Mouse (Mus musculus) midbrain, embryonic 11.5 days (tissue): ENCODE results near the gene Cmc4. TPM values are rescaled to one million over a fixed set of nuclear protein-coding genes. Genes with fewer than 3 reads are reported as not detected.

Experiments
- ATAC-seq: fragments of 200-750 bp; cut with Nextera tagmentation; 2 replicates; pipeline ENCODE4 v1.8.0; 2017; ENCODE audit warnings: moderate TSS enrichment, moderate library complexity; ENCODE audit not compliant: low FRiP score
- DNase-seq: peaks from one replicate; pipeline ENCODE4 v3.0.0; 2015; ENCODE audit warnings: low spot score; ENCODE audit errors: missing footprints
- H3K27ac ChIP-seq: fragments of 300-500 bp; sonication (generic); 2 replicates; pipeline ENCODE4 v1.5.1; 2014; ENCODE audit warnings: low read depth, low read length
- H3K27me3 ChIP-seq: fragments of 300-500 bp; sonication (generic); 2 replicates; pipeline ENCODE4 v1.6.1; 2014; ENCODE audit warnings: mild to moderate bottlenecking, low read length, moderate library complexity, mixed read lengths; ENCODE audit not compliant: control insufficient read depth, insufficient read depth
- H3K36me3 ChIP-seq: fragments of 300-500 bp; sonication (generic); 2 replicates; pipeline ENCODE4 v1.6.1; 2014; ENCODE audit warnings: mild to moderate bottlenecking, low read length, moderate library complexity, mixed read lengths; ENCODE audit not compliant: control insufficient read depth, insufficient read depth
- H3K4me1 ChIP-seq: fragments of 300-500 bp; sonication (generic); 2 replicates; pipeline ENCODE4 v1.6.1; 2014; ENCODE audit warnings: low read length; ENCODE audit not compliant: control insufficient read depth, insufficient read depth
- H3K4me2 ChIP-seq: fragments of 300-500 bp; sonication (generic); 2 replicates; pipeline ENCODE4 v1.6.1; 2014; ENCODE audit warnings: mild to moderate bottlenecking, moderate library complexity
- H3K4me3 ChIP-seq: fragments of 300-500 bp; sonication (generic); 2 replicates; pipeline ENCODE4 v1.5.1; 2014; ENCODE audit warnings: low read depth, low read length
- H3K9ac ChIP-seq: fragments of 300-500 bp; sonication (generic); 2 replicates; pipeline ENCODE4 v1.6.1; 2014; ENCODE audit warnings: low read length
- H3K9me3 ChIP-seq: fragments of 300-500 bp; sonication (generic); 2 replicates; pipeline ENCODE4 v1.6.1; 2016; ENCODE audit warnings: low read length; ENCODE audit not compliant: control insufficient read depth
- WGBS: fragments of 180-500 bp; shearing (Covaris S2); extraction: QIAGEN DNeasy Blood & Tissue Kit; methylation state at CpG from one replicate; pipeline ENCODE4 v1.1.7; 2014; 5-methylcytosine and 5-hydroxymethylcytosine counted together
- polyA plus RNA-seq: library from polyadenylated mRNA; unstranded; fragments of >200 nt; fragmentation: Nextera tagmentation; extraction: Ambion mirVana; gene quantifications from 2 replicates; pipeline ENCODE4 v1.2.1, GENCODE M21; 2014

Cmc4 gene
- polyA plus RNA-seq: 25.6 and 26.1 TPM in 2 replicates

GRCm38 (mm10) chrX:75415936-75416785 is at the start of gene Cmc4, which contains the start of the genes Mtcp1 and Brcc3:
TSS of gene Cmc4 (minus strand) at chrX:75416584.
TSS of gene Mtcp1 (minus strand) at chrX:75416588.
TSS of gene Brcc3 (plus strand) at chrX:75416628.
- no peaks in the 10 kb centered on the region for H3K36me3 ChIP-seq
- no peaks in the 10 kb centered on the region for H3K9me3 ChIP-seq
- peak within 1 kb of the TSS; percentile 46 for H3K4me3 ChIP-seq
- H3K9ac ChIP-seq: peak within 1 kb of the TSS; percentile 70
- WGBS: 13% methylated on average over 52 of the region's 52 CpGs
- peak within 1 kb of the TSS; percentile 42 for H3K4me2 ChIP-seq
- peak; percentile 100 for ATAC-seq
- peak within 1 kb of the TSS; percentile 82 for H3K27ac ChIP-seq
- peak; percentile 98 for DNase-seq
- H3K27me3 ChIP-seq: no peaks in the 10 kb centered on the region
- H3K4me1 ChIP-seq: no peaks in the 10 kb centered on the region

DNA sequence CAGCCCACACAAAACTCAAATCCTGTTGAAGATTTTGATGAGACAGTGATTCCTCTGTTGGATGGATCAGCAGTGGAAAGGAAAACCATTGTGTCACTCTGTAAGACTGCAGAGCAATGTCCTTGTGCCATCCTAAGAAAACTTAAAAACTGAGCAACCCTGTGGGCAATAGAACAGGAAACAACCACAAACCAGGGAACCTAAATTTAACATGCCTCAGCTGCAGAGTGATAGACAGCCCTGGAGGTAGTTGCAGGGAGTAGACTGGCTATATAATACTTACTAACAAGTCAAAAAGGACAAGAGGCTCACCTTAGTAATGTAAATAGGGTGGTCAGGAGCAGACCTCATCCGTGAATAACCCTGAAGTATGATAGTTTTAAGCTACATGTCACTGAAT is 38.2 kb upstream of the Cmc4 start:
- no peak for DNase-seq
- H3K27me3 ChIP-seq: no peaks in the 10 kb centered on the region
- no peaks in the 10 kb centered on the region; the same call in 1 of the 2 replicates for H3K36me3 ChIP-seq
- no peak overlapping the region for H3K4me3 ChIP-seq
- H3K27ac ChIP-seq: no peak overlapping the region
- H3K9ac ChIP-seq: no peak overlapping the region
- no peaks in the 10 kb centered on the region for H3K4me1 ChIP-seq
- no peaks in the 10 kb centered on the region for H3K9me3 ChIP-seq
- no peak overlapping the region for H3K4me2 ChIP-seq
- 71% methylated on average over 1 of the region's 1 CpGs for WGBS
- no peak for ATAC-seq

GRCm38 (mm10) chrX:75409711-75410110 is 6.7 kb downstream of the Cmc4 start:
- H3K4me2 ChIP-seq: no peak overlapping the region
- no peak overlapping the region for H3K27ac ChIP-seq
- 92% methylated on average over 1 of the region's 1 CpGs for WGBS
- no peaks in the 10 kb centered on the region for H3K4me1 ChIP-seq
- ATAC-seq (no peak), DNase-seq (no peak)
- no peaks in the 10 kb centered on the region for H3K9me3 ChIP-seq
- no peaks in the 10 kb centered on the region for H3K36me3 ChIP-seq
- H3K9ac ChIP-seq: no peak overlapping the region
- H3K27me3 ChIP-seq: no peaks in the 10 kb centered on the region
- no peak overlapping the region for H3K4me3 ChIP-seq

DNA sequence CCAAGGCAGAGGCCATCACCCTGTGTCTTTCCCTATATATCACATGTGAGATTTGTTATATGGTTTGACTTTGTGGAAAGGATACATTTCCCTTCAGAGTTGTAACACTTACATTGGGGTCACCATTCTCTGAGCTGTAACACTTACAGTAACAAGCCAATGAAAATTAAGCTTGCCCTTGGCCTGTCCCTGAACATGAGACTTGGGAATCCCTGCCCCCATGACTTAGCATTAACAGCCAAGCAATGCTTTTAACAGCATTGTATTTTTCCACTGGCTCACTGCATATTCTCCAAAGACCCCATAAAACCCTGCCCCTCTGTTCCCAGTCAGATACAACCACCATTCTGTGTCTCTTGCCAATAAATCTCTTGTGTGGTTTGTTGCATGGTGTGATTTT is 13.0 kb downstream of the Cmc4 start:
- H3K4me3 ChIP-seq: no peak overlapping the region
- H3K36me3 ChIP-seq: no peaks in the 10 kb centered on the region
- ATAC-seq (no peak), DNase-seq (no peak)
- H3K4me2 ChIP-seq: no peak overlapping the region
- H3K27ac ChIP-seq: no peak overlapping the region
- H3K27me3 ChIP-seq: no peaks in the 10 kb centered on the region
- no peak overlapping the region for H3K9ac ChIP-seq
- H3K9me3 ChIP-seq: no peaks in the 10 kb centered on the region
- H3K4me1 ChIP-seq: no peaks in the 10 kb centered on the region

- no peak overlapping the region for H3K27ac ChIP-seq
These were observed 13.7 kb downstream of the Cmc4 start for GRCm38 (mm10) chrX:75402668-75403067.

GRCm38 (mm10) chrX:75399471-75399870 is 16.9 kb downstream of the Cmc4 start:
- DNase-seq (no peak), ATAC-seq (no peak)
- Histone ChIP-seq H3K4me1 (no peaks in the 10 kb centered on the region), H3K27me3 (no peaks in the 10 kb centered on the region), H3K36me3 (no peaks in the 10 kb centered on the region), H3K4me3 (no peak overlapping the region), H3K27ac (no peak overlapping the region), H3K9me3 (no peaks in the 10 kb centered on the region), H3K9ac (no peak overlapping the region), H3K4me2 (no peak overlapping the region)
- whole genome bisulfite sequencing: 91% methylated on average over 1 of the region's 1 CpGs

More at GRCm38 (mm10) chrX:75402668-75403067, 13.7 kb downstream of the Cmc4 start:
- Histone ChIP-seq H3K4me1 (no peaks in the 10 kb centered on the region), H3K36me3 (no peaks in the 10 kb centered on the region), H3K27me3 (no peaks in the 10 kb centered on the region), H3K9me3 (no peaks in the 10 kb centered on the region), H3K4me3 (no peak overlapping the region), H3K4me2 (no peak overlapping the region), H3K9ac (no peak overlapping the region)
- ATAC-seq: no peak
- 75% methylated on average over 2 of the region's 2 CpGs for WGBS
- no peak for DNase-seq

DNA sequence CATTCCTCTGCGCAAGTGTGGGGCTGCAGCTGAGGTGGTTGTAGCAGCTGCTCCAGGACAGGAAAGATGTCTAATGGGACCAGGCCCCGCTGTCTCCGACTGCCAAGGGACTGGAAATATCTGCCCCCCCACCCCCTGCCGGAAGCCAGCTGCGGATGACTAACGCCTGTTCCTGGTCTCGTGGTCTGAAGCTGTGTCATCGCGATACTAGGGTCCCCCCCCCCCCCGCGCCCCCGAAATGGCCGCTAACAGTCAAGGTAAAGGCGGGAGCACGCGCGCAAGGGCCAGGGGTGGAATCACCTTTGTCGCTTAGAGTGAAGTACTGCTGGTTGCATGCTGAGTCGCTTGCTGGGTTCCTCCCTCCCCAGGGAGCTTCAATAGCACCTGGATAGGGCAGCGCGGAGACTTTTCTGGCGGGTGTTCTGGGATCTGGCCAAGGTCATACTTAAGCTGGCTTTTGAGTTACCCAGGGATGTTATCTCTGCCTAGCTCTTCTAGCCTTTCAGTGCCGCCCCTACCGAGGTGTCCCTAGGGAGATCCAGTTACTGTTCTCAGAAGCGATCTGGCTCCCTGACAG is 34.1 kb downstream of the Cmc4 start, which contains the start of the genes Fundc2 and F8:
TSS of gene Fundc2 (plus strand) at position 205 of the 577 bp plus-strand sequence.
TSS of gene F8 (minus strand) at position 421 of the 577 bp plus-strand sequence.
- no peak within 1 kb of the TSS for H3K27ac ChIP-seq
- WGBS: 15% methylated on average over 23 of the region's 25 CpGs

GRCm38 (mm10) chrX:75381699-75382098 is 34.7 kb downstream of the Cmc4 start:
- ATAC-seq: peak; percentile 31; the same call in 1 of the 2 replicates
- Histone ChIP-seq H3K27ac (no peak overlapping the region), H3K4me2 (peak overlapping the region; percentile 44), H3K9me3 (no peaks in the 10 kb centered on the region), H3K9ac (no peak overlapping the region; the same call in 1 of the 2 replicates), H3K4me3 (peak overlapping the region; percentile 44; the same call in 1 of the 2 replicates), H3K36me3 (no peaks in the 10 kb centered on the region), H3K27me3 (no peaks in the 10 kb centered on the region), H3K4me1 (no peaks in the 10 kb centered on the region)
- no peak for DNase-seq
- 74% methylated on average over 5 of the region's 5 CpGs for WGBS

More for the DNA sequence above, 34.1 kb downstream of the Cmc4 start, which contains the start of the genes Fundc2 and F8:
- Histone ChIP-seq H3K27me3 (no peaks in the 10 kb centered on the region), H3K4me1 (no peaks in the 10 kb centered on the region), H3K36me3 (no peaks in the 10 kb centered on the region), H3K4me2 (peak within 1 kb of the TSS; percentile 44), H3K4me3 (peak within 1 kb of the TSS; percentile 44), H3K9me3 (no peaks in the 10 kb centered on the region), H3K9ac (peak within 1 kb of the TSS; percentile 65)
- peak; percentile 93 for DNase-seq
- peak; percentile 98 for ATAC-seq

DNA sequence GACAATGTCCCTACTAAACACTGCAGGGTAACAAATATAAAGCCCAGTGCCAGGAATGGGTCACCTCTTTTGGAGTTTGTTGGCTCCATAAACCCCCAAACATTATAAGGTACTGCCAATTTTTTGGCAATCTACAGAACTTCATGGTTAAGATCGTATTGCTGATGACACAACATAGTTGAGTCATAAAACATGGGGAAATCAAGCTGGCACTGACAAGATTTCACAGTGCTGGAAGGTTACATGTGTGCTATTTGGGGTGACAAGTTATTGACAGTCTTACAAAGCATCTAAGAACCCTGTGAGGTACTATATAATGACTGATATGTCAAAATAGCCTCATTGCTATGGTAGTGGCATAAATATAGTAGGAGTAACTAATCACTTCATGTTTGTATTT is 35.2 kb downstream of the Cmc4 start:
- 79% methylated on average over 1 of the region's 1 CpGs for WGBS
- no peaks in the 10 kb centered on the region for H3K27me3 ChIP-seq
- no peak overlapping the region for H3K9ac ChIP-seq
- no peak overlapping the region for H3K4me2 ChIP-seq
- DNase-seq: no peak
- no peaks in the 10 kb centered on the region for H3K36me3 ChIP-seq
- H3K4me3 ChIP-seq: no peak overlapping the region
- no peak overlapping the region for H3K27ac ChIP-seq
- no peak for ATAC-seq
- H3K4me1 ChIP-seq: no peaks in the 10 kb centered on the region
- H3K9me3 ChIP-seq: no peaks in the 10 kb centered on the region
